ENCODE assay signal across 8 mouse cellular contexts in genomic region chr9:15685215-15685614, GRCm38 (mm10). TPM values are rescaled to one million over a fixed set of nuclear protein-coding genes. Genes with fewer than 3 reads are reported as not detected.
DNase-seq lines count a peak whose midpoint lies in the region; ATAC-seq lines count a peak whose summit lies in the region.
"Had no signal": no experiment of that assay in that cellular context is flagged by ENCODE, and none has a peak within 500 bp of the region (broad histone marks: within the 10 kb centered on the region; RNA-seq: fewer than 3 reads in every experiment).

No protein-coding gene starts in this region.

- H3K36me3 ChIP-seq in hindbrain, embryonic 15.5 days, result no peaks in the 10 kb centered on the region

- WGBS in hindbrain, embryonic 15.5 days, result 16% methylated on average over 4 of the region's 4 CpGs

- H3K4me3 ChIP-seq in hindbrain, embryonic 15.5 days, result no peak overlapping the region

- no peak overlapping the region for H3K4me2 ChIP-seq in hindbrain, embryonic 15.5 days

- ATAC-seq in frontal cortex, adult (ENCODE audit: low TSS enrichment), result peak; percentile 87
- peak; percentile 74 for ATAC-seq in hindbrain, embryonic 15.5 days (ENCODE audit: low FRiP score, low read depth)
- ATAC-seq in megakaryocyte, adult 5-6 weeks (ENCODE audit: poor library complexity, severe bottlenecking), result peak; percentile 82

- peak; percentile 60 for DNase-seq in T-cell, adult 2 months (ENCODE audit: low spot score)
- peak; percentile 19 for DNase-seq in cerebellum, adult 11-12 months
- DNase-seq in layer of hippocampus, postnatal 25 days (ENCODE audit: extremely low spot score in 1 of 2, low spot score in 1 of 2), result peak; percentile 68 to 81
- DNase-seq in right cerebral cortex, postnatal 10 days (ENCODE audit: low spot score in 2 of 2), result peak; percentile 64 to 80

- no peak overlapping the region for H3K9ac ChIP-seq in hindbrain, embryonic 15.5 days

- no peaks in the 10 kb centered on the region for H3K4me1 ChIP-seq in hindbrain, embryonic 15.5 days (replicated peaks)

- no peaks in the 10 kb centered on the region for H3K9me3 ChIP-seq in hindbrain, embryonic 15.5 days

- no peaks in the 10 kb centered on the region for H3K27me3 ChIP-seq in hindbrain, embryonic 15.5 days

- no peak overlapping the region for H3K27ac ChIP-seq in hindbrain, embryonic 15.5 days (replicated peaks)
- H3K27ac ChIP-seq: macrophage had no signal

RNA-seq across cellular contexts. Expression of gene Slc36a4, which starts 24.3 kb away (rescaled TPM):
- 26.9 and 30.5 TPM in 2 replicates for polyA plus RNA-seq in hindbrain, embryonic 15.5 days (2015; fragmentation: Nextera tagmentation; extraction: Ambion mirVana)
- 10 to 100 TPM; 44.2 to 46.1 TPM for total RNA-seq in layer of hippocampus, postnatal 25 days (2021)
- 9.3 and 11.2 TPM in 2 replicates for total RNA-seq in megakaryocyte, adult 5-6 weeks (2015)
- 11.5 and 12.3 TPM in 2 replicates for total RNA-seq in megakaryocyte, adult 5-6 weeks (2017)

RNA-seq across cellular contexts. Expression of gene Deup1, which starts 57.5 kb away (rescaled TPM):
- 1.3 and 2.3 TPM in 2 replicates for polyA plus RNA-seq in hindbrain, embryonic 15.5 days (2015; fragmentation: Nextera tagmentation; extraction: Ambion mirVana)
- 1 to 10 TPM in 1 of 2 experiments, under 1 TPM in 1; 0.96 to 1.1 TPM for total RNA-seq in layer of hippocampus, postnatal 25 days (2021)
- total RNA-seq in megakaryocyte, adult 5-6 weeks (2015), result not detected in 2 replicates
- not detected in 2 replicates for total RNA-seq in megakaryocyte, adult 5-6 weeks (2017)
- polyA plus RNA-seq: macrophage had no signal

Comparison
In these comparisons a context has a peak if more than half of its experiments do, and no peak if none do; other contexts are left out.
1. DNase-seq: peak in every context shown above with its lines; median percentile 74 in layer of hippocampus, postnatal 25 days; 72 in right cerebral cortex, postnatal 10 days; 60 in T-cell, adult 2 months; 19 in cerebellum, adult 11-12 months.